8 mouse cellular contexts compared by ENCODE assay signal in the genomic region with DNA sequence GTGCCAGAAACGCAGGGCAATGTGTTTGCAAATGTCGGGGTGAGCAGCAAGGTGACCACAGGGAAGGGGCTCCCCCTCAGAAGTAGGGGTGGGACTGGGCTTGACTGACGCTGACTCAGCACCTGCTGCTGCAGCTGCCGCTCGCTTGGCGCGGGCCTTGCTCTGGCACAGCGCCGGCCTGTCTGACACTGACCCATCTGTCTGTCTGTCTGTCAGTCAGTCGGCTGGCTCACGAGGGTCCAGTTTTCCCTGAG. TPM values are rescaled to one million over a fixed set of nuclear protein-coding genes. Genes with fewer than 3 reads are reported as not detected.
DNase-seq lines count a peak whose midpoint lies in the region; ATAC-seq and TF ChIP-seq lines count a peak whose summit lies in the region.

No protein-coding gene starts in this region.

- H3K36me3 ChIP-seq in kidney, embryonic 15.5 days: no peaks in the 10 kb centered on the region
- peaks cover 0 to 8% of the 10 kb centered on the region in 2 experiments; a peak in 2 of 4 replicates for H3K36me3 ChIP-seq in MEL (ENCODE audit: control insufficient read depth in 1 of 2, insufficient read depth in 2 of 2, low read length in 2 of 2)
- H3K36me3 ChIP-seq in forebrain, embryonic 12.5 days (replicated peaks): no peaks in the 10 kb centered on the region
- no peaks in the 10 kb centered on the region for H3K36me3 ChIP-seq in limb, embryonic 14.5 days (ENCODE audit: control insufficient read depth, insufficient read depth, low read length)
- no peaks in the 10 kb centered on the region for H3K36me3 ChIP-seq in stomach, embryonic 15.5 days

- no peak for DNase-seq in kidney, postnatal 25 days
- DNase-seq in MEL (ENCODE audit: low read depth, low spot score): peak; percentile 89
- DNase-seq in limb, embryonic 14.5 days (ENCODE audit: low spot score): peak; percentile 42
- DNase-seq in cerebellum, adult 11 months: no peak
- DNase-seq in adrenal gland, postnatal 10 days: no peak

- no peak overlapping the region for H3K9ac ChIP-seq in kidney, embryonic 15.5 days
- H3K9ac ChIP-seq in MEL (ENCODE audit: control insufficient read depth, low read depth, low read length, poor library complexity, severe bottlenecking): peak overlapping the region; percentile 77
- H3K9ac ChIP-seq in forebrain, embryonic 12.5 days: peak overlapping the region; percentile 74
- H3K9ac ChIP-seq in limb, embryonic 14.5 days (ENCODE audit: low read depth, low read length, severe bottlenecking): peak overlapping the region; percentile 57; the same call in 1 of the 2 replicates
- no peak overlapping the region for H3K9ac ChIP-seq in stomach, embryonic 15.5 days

- H3K4me2 ChIP-seq in kidney, embryonic 15.5 days: peak overlapping the region; percentile 93
- H3K4me2 ChIP-seq in forebrain, embryonic 12.5 days: peak overlapping the region; percentile 84
- H3K4me2 ChIP-seq in limb, embryonic 14.5 days (replicated peaks; ENCODE audit: low read depth, low read length, severe bottlenecking): peak overlapping the region; percentile 94
- H3K4me2 ChIP-seq in stomach, embryonic 15.5 days: peak overlapping the region; percentile 98

- H3K4me3 ChIP-seq in kidney, embryonic 15.5 days (replicated peaks): peak overlapping the region; percentile 61
- peak overlapping the region; percentile 58 to 89 for H3K4me3 ChIP-seq in MEL (ENCODE audit: control insufficient read depth in 1 of 2, insufficient read depth in 1 of 2, low read depth in 2 of 2, low read length in 2 of 2)
- peak overlapping the region; percentile 58 for H3K4me3 ChIP-seq in forebrain, embryonic 12.5 days (replicated peaks)
- peak overlapping the region; percentile 61 for H3K4me3 ChIP-seq in limb, embryonic 14.5 days (replicated peaks; ENCODE audit: low read length)
- peak overlapping the region; percentile 56 for H3K4me3 ChIP-seq in stomach, embryonic 15.5 days (replicated peaks)

- peak overlapping the region; percentile 83 for H3K27ac ChIP-seq in kidney, embryonic 15.5 days
- peak overlapping the region; percentile 74 for H3K27ac ChIP-seq in MEL (ENCODE audit: control insufficient read depth, low read depth, low read length)
- H3K27ac ChIP-seq in forebrain, embryonic 12.5 days: peak overlapping the region; percentile 91
- peak overlapping the region; percentile 74; the same call in 1 of the 2 replicates for H3K27ac ChIP-seq in limb, embryonic 14.5 days (replicated peaks; ENCODE audit: low read depth, low read length)
- H3K27ac ChIP-seq in stomach, embryonic 15.5 days: peak overlapping the region; percentile 76

- WGBS in kidney, embryonic 15.5 days: 2% methylated on average over 11 of the region's 11 CpGs
- under 1% methylated on average over 11 of the region's 11 CpGs for WGBS in forebrain, embryonic 12.5 days
- 0% methylated on average over 11 of the region's 11 CpGs for WGBS in limb, embryonic 14.5 days
- WGBS in stomach, embryonic 15.5 days: 2% methylated on average over 11 of the region's 11 CpGs

- TF ChIP-seq CTCF in MEL (IDR thresholded peaks at IDR 0.05 in 2 of 3, conservative IDR thresholded peaks at IDR 0.05 in 1 of 3; ENCODE audit: control insufficient read depth in 1 of 3, insufficient read depth in 1 of 3, low read depth in 2 of 3, low read length in 3 of 3, poor library complexity in 1 of 3, severe bottlenecking in 1 of 3): no peak

- peaks cover 75% of the 10 kb centered on the region for H3K4me1 ChIP-seq in kidney, embryonic 15.5 days
- peaks cover 5 to 21% of the 10 kb centered on the region in 2 experiments; a peak in 3 of 4 replicates for H3K4me1 ChIP-seq in MEL (ENCODE audit: control insufficient read depth in 1 of 2, insufficient read depth in 2 of 2, low read length in 2 of 2)
- peaks cover 73% of the 10 kb centered on the region for H3K4me1 ChIP-seq in forebrain, embryonic 12.5 days
- peaks cover 54% of the 10 kb centered on the region for H3K4me1 ChIP-seq in limb, embryonic 14.5 days (ENCODE audit: control insufficient read depth, insufficient read depth, low read length)
- peaks cover 59% of the 10 kb centered on the region for H3K4me1 ChIP-seq in stomach, embryonic 15.5 days

- H3K27me3 ChIP-seq in kidney, embryonic 15.5 days: peaks cover 55% of the 10 kb centered on the region
- H3K27me3 ChIP-seq in MEL (ENCODE audit: control insufficient read depth in 1 of 2, insufficient read depth in 2 of 2, low read length in 2 of 2): no peaks in the 10 kb centered on the region
- peaks cover 68% of the 10 kb centered on the region for H3K27me3 ChIP-seq in forebrain, embryonic 12.5 days
- peaks cover 34% of the 10 kb centered on the region for H3K27me3 ChIP-seq in limb, embryonic 14.5 days (ENCODE audit: control insufficient read depth, insufficient read depth, low read length)
- H3K27me3 ChIP-seq in stomach, embryonic 15.5 days (replicated peaks): peaks cover 6% of the 10 kb centered on the region; the same call in 1 of the 2 replicates

- peak in 1 of 2 experiments; percentile 28; a peak in 1 of 4 replicates for TF ChIP-seq EP300 in MEL (IDR thresholded peaks at IDR 0.05; ENCODE audit: low read depth in 1 of 2, low read length in 2 of 2)

- ATAC-seq in kidney, embryonic 15.5 days (replicated peaks; ENCODE audit: low FRiP score): 0 out of 2 replicates have a peak, but pooled peaks have one; percentile 8
- peak; percentile 53 for ATAC-seq in forebrain, embryonic 12.5 days (ENCODE audit: low FRiP score)
- no peak for ATAC-seq in limb, embryonic 14.5 days (ENCODE audit: low FRiP score, low read depth)
- ATAC-seq in stomach, embryonic 15.5 days (ENCODE audit: insufficient read depth, low FRiP score, low read depth): no peak

- TF ChIP-seq RAD21 in MEL (IDR thresholded peaks at IDR 0.05; ENCODE audit: low read depth, low read length): no peak

- H3K9me3 ChIP-seq in kidney, embryonic 15.5 days (replicated peaks): no peaks in the 10 kb centered on the region
- no peaks in the 10 kb centered on the region for H3K9me3 ChIP-seq in MEL (replicated peaks; ENCODE audit: insufficient read depth, low read length)
- no peaks in the 10 kb centered on the region for H3K9me3 ChIP-seq in forebrain, embryonic 12.5 days
- H3K9me3 ChIP-seq in limb, embryonic 14.5 days (ENCODE audit: control insufficient read depth, low read length): no peaks in the 10 kb centered on the region
- H3K9me3 ChIP-seq in stomach, embryonic 15.5 days: no peaks in the 10 kb centered on the region

- no peak for TF ChIP-seq POLR2A in MEL (IDR thresholded peaks at IDR 0.05; ENCODE audit: control insufficient read depth in 1 of 2, insufficient read depth in 1 of 2, low read depth in 1 of 2, low read length in 2 of 2, poor library complexity in 1 of 2)
- TF ChIP-seq POLR2A in limb, embryonic 14.5 days (IDR thresholded peaks at IDR 0.05; ENCODE audit: borderline replicate concordance, extremely low read depth, insufficient read depth, insufficient read length): no peak

- peaks cover 8% of the 10 kb centered on the region; the same call in 1 of the 2 replicates for H3K79me2 ChIP-seq in MEL (ENCODE audit: control insufficient read depth, insufficient read depth, low read length, poor library complexity)

RNA-seq across cellular contexts. Expression of gene Fgf11, which starts 1.6 kb away (rescaled TPM):
- 2.0 and 2.5 TPM in 2 replicates for polyA plus RNA-seq in kidney, embryonic 15.5 days (2015; fragmentation: Nextera tagmentation; extraction: Ambion mirVana)
- total RNA-seq in MEL (2012; rRNA removed): 4.8 and 5.1 TPM in 2 replicates
- 10 to 100 TPM in 1 of 2 experiments, not detected in 1; 26.8 TPM for polyA plus RNA-seq in MEL (2012; ENCODE audit: insufficient read depth in 1 of 2, insufficient read length in 2 of 2, low read depth in 1 of 2, low replicate concordance in 2 of 2, missing spikeins in 1 of 2)
- 2.6 and 3.2 TPM in 2 replicates for polyA plus RNA-seq in forebrain, embryonic 12.5 days (2016; fragmentation: Nextera tagmentation; extraction: Ambion mirVana)
- polyA plus RNA-seq in limb, embryonic 14.5 days (2012; rRNA removed): 17.2 and 17.5 TPM in 2 replicates
- polyA plus RNA-seq in limb, embryonic 14.5 days (2014; fragmentation: Nextera tagmentation; extraction: Ambion mirVana): 2.2 and 3.4 TPM in 2 replicates
- polyA plus RNA-seq in stomach, embryonic 15.5 days (2015; fragmentation: Nextera tagmentation; extraction: Ambion mirVana): 2.2 and 2.4 TPM in 2 replicates
- total RNA-seq in adrenal gland, postnatal 10 days (2021): 1 to 10 TPM; 2.4 to 3.8 TPM

RNA-seq across cellular contexts. Expression of gene Chrnb1, which starts 4.3 kb away (rescaled TPM):
- polyA plus RNA-seq in kidney, embryonic 15.5 days (2015; fragmentation: Nextera tagmentation; extraction: Ambion mirVana): 11.4 and 12.3 TPM in 2 replicates
- 0.31 and 0.33 TPM in 2 replicates for total RNA-seq in MEL (2012; rRNA removed)
- polyA plus RNA-seq in MEL (2012; ENCODE audit: insufficient read depth in 1 of 2, insufficient read length in 2 of 2, low read depth in 1 of 2, low replicate concordance in 2 of 2, missing spikeins in 1 of 2): 1 to 10 TPM in 1 of 2 experiments, not detected in 1; 1.6 TPM
- 1.2 and 1.8 TPM in 2 replicates for polyA plus RNA-seq in forebrain, embryonic 12.5 days (2016; fragmentation: Nextera tagmentation; extraction: Ambion mirVana)
- 69.4 and 81.0 TPM in 2 replicates for polyA plus RNA-seq in limb, embryonic 14.5 days (2012; rRNA removed)
- 14.1 and 19.0 TPM in 2 replicates for polyA plus RNA-seq in limb, embryonic 14.5 days (2014; fragmentation: Nextera tagmentation; extraction: Ambion mirVana)
- polyA plus RNA-seq in stomach, embryonic 15.5 days (2015; fragmentation: Nextera tagmentation; extraction: Ambion mirVana): 5.1 and 6.0 TPM in 2 replicates
- 1 to 10 TPM; 2.3 to 7.9 TPM for total RNA-seq in adrenal gland, postnatal 10 days (2021)

RNA-seq across cellular contexts. Expression of gene Tmem102, which starts 5.4 kb away (rescaled TPM):
- 8.3 TPM in 2 replicates for polyA plus RNA-seq in kidney, embryonic 15.5 days (2015; fragmentation: Nextera tagmentation; extraction: Ambion mirVana)
- total RNA-seq in MEL (2012; rRNA removed): 0.29 and 0.31 TPM in 2 replicates
- 1 to 10 TPM in 1 of 2 experiments, not detected in 1; 2.4 TPM for polyA plus RNA-seq in MEL (2012; ENCODE audit: insufficient read depth in 1 of 2, insufficient read length in 2 of 2, low read depth in 1 of 2, low replicate concordance in 2 of 2, missing spikeins in 1 of 2)
- 0.76 and 1.3 TPM in 2 replicates for polyA plus RNA-seq in forebrain, embryonic 12.5 days (2016; fragmentation: Nextera tagmentation; extraction: Ambion mirVana)
- polyA plus RNA-seq in limb, embryonic 14.5 days (2012; rRNA removed): 1.8 TPM in 2 replicates
- 5.4 and 5.9 TPM in 2 replicates for polyA plus RNA-seq in limb, embryonic 14.5 days (2014; fragmentation: Nextera tagmentation; extraction: Ambion mirVana)
- polyA plus RNA-seq in stomach, embryonic 15.5 days (2015; fragmentation: Nextera tagmentation; extraction: Ambion mirVana): 19.9 and 20.4 TPM in 2 replicates
- 1 to 10 TPM; 1.0 TPM for total RNA-seq in adrenal gland, postnatal 10 days (2021)

RNA-seq across cellular contexts. Expression of gene Gm39566, which starts 15.0 kb away (rescaled TPM):
- not detected in 2 replicates for polyA plus RNA-seq in kidney, embryonic 15.5 days (2015; fragmentation: Nextera tagmentation; extraction: Ambion mirVana)
- total RNA-seq in MEL (2012; rRNA removed): 0.04 TPM in 1 of 2 replicates, not detected in the other
- polyA plus RNA-seq in MEL (2012; ENCODE audit: insufficient read depth in 1 of 2, insufficient read length in 2 of 2, low read depth in 1 of 2, low replicate concordance in 2 of 2, missing spikeins in 1 of 2): not detected
- polyA plus RNA-seq in forebrain, embryonic 12.5 days (2016; fragmentation: Nextera tagmentation; extraction: Ambion mirVana): not detected in 2 replicates
- polyA plus RNA-seq in limb, embryonic 14.5 days (2012; rRNA removed): not detected in 2 replicates
- polyA plus RNA-seq in limb, embryonic 14.5 days (2014; fragmentation: Nextera tagmentation; extraction: Ambion mirVana): not detected in 2 replicates
- polyA plus RNA-seq in stomach, embryonic 15.5 days (2015; fragmentation: Nextera tagmentation; extraction: Ambion mirVana): not detected in 2 replicates
- total RNA-seq in adrenal gland, postnatal 10 days (2021): not detected

RNA-seq across cellular contexts. Expression of gene Spem2, which starts 18.2 kb away (rescaled TPM):
- not detected in 2 replicates for polyA plus RNA-seq in kidney, embryonic 15.5 days (2015; fragmentation: Nextera tagmentation; extraction: Ambion mirVana)
- total RNA-seq in MEL (2012; rRNA removed): not detected in 2 replicates
- polyA plus RNA-seq in MEL (2012; ENCODE audit: insufficient read depth in 1 of 2, insufficient read length in 2 of 2, low read depth in 1 of 2, low replicate concordance in 2 of 2, missing spikeins in 1 of 2): not detected
- polyA plus RNA-seq in forebrain, embryonic 12.5 days (2016; fragmentation: Nextera tagmentation; extraction: Ambion mirVana): not detected in 2 replicates
- polyA plus RNA-seq in limb, embryonic 14.5 days (2012; rRNA removed): not detected in 2 replicates
- polyA plus RNA-seq in limb, embryonic 14.5 days (2014; fragmentation: Nextera tagmentation; extraction: Ambion mirVana): not detected in 2 replicates
- polyA plus RNA-seq in stomach, embryonic 15.5 days (2015; fragmentation: Nextera tagmentation; extraction: Ambion mirVana): not detected in 2 replicates
- total RNA-seq in adrenal gland, postnatal 10 days (2021): not detected

Comparison
In these comparisons a context has a peak if more than half of its experiments do, and no peak if none do; other contexts are left out.
1. ATAC-seq: peak in kidney, embryonic 15.5 days (single experiment) and forebrain, embryonic 12.5 days (single experiment); none in limb, embryonic 14.5 days (single experiment) and stomach, embryonic 15.5 days (single experiment).
2. H3K9ac ChIP-seq: peak in MEL (single experiment), forebrain, embryonic 12.5 days (single experiment) and limb, embryonic 14.5 days (single experiment); none in kidney, embryonic 15.5 days (single experiment) and stomach, embryonic 15.5 days (single experiment).
3. DNase-seq: peak in MEL (single experiment) and limb, embryonic 14.5 days (single experiment); none in kidney, postnatal 25 days (0 of 2), cerebellum, adult 11 months (single experiment) and adrenal gland, postnatal 10 days (single experiment).
4. Peak in every context shown above with its lines, with median percentiles within 50 percentile points of each other: H3K27ac ChIP-seq, H3K4me2 ChIP-seq and H3K4me3 ChIP-seq.